In the genomic region with DNA sequence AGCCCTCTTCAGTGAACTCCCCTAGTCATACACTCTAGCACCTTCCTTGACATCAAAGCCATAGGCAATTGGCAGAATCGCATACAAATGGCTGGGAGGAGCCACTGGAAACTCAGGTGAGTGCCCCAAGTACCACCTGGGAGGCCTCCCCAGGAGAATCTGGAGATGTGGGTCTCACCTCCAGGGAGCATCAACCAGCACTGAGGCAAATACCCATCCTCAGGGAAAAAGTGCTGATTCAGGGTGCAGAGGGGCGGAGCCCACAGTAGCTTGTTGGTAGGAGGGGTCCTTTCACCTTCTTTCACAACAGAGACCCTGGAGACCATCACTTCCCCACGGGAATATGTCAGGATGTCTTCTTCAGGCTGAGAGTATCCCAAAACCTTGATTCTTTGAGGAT, we compare ENCODE assay signal across 32 mouse cellular contexts. TPM values are rescaled to one million over a fixed set of nuclear protein-coding genes. Genes with fewer than 3 reads are reported as not detected.
"Had no signal": no experiment of that assay in that cellular context is flagged by ENCODE, and none has a peak within 500 bp of the region (broad histone marks: within the 10 kb centered on the region; RNA-seq: fewer than 3 reads in every experiment).

No protein-coding gene starts in this region.

- H3K4me3 ChIP-seq: limb, embryonic 10.5 days; limb, embryonic 12.5 days; limb, embryonic 13.5 days; limb, embryonic 15.5 days; liver, embryonic 12.5 days; liver, embryonic 13.5 days; liver, embryonic 15.5 days; lung, embryonic 15.5 days; megakaryocyte, embryonic 14.5 days; midbrain, embryonic 10.5 days; midbrain, embryonic 12.5 days; midbrain, embryonic 13.5 days; midbrain, embryonic 15.5 days; myocyte; neural tube, embryonic 12.5 days had no signal

- H3K36me3 ChIP-seq: limb, embryonic 10.5 days; limb, embryonic 12.5 days; limb, embryonic 13.5 days; limb, embryonic 15.5 days; liver, embryonic 13.5 days; liver, embryonic 15.5 days; lung, embryonic 15.5 days; midbrain, embryonic 10.5 days; midbrain, embryonic 12.5 days; midbrain, embryonic 13.5 days; midbrain, embryonic 15.5 days; neural tube, embryonic 12.5 days had no signal

- H3K4me1 ChIP-seq: limb, embryonic 12.5 days; liver, embryonic 12.5 days; liver, embryonic 13.5 days; liver, embryonic 15.5 days; midbrain, embryonic 10.5 days; midbrain, embryonic 12.5 days; midbrain, embryonic 13.5 days; midbrain, embryonic 15.5 days had no signal

- H3K27ac ChIP-seq: limb, embryonic 10.5 days; limb, embryonic 12.5 days; limb, embryonic 13.5 days; limb, embryonic 15.5 days; liver, embryonic 12.5 days; liver, embryonic 13.5 days; liver, embryonic 14.5 days; liver, embryonic 15.5 days; lung, embryonic 15.5 days; macrophage; midbrain, embryonic 10.5 days; midbrain, embryonic 12.5 days; midbrain, embryonic 13.5 days; midbrain, embryonic 15.5 days; neural tube, embryonic 12.5 days had no signal

- H3K9ac ChIP-seq: limb, embryonic 12.5 days; limb, embryonic 13.5 days; limb, embryonic 15.5 days; liver, embryonic 12.5 days; liver, embryonic 13.5 days; liver, embryonic 14.5 days; liver, embryonic 15.5 days; liver, postnatal 0 days; lung, embryonic 14.5 days; lung, embryonic 15.5 days; midbrain, embryonic 12.5 days; midbrain, embryonic 13.5 days; midbrain, embryonic 15.5 days; neural tube, embryonic 12.5 days had no signal

- H3K27me3 ChIP-seq: limb, embryonic 13.5 days; limb, embryonic 15.5 days; liver, embryonic 12.5 days; liver, embryonic 13.5 days; liver, embryonic 15.5 days; lung, embryonic 15.5 days; midbrain, embryonic 12.5 days; midbrain, embryonic 13.5 days; midbrain, embryonic 15.5 days; neural tube, embryonic 12.5 days had no signal

- DNase-seq: left cerebral cortex, postnatal 4 days; liver; liver, embryonic 13.5 days; liver, postnatal 0 days; lung, adult 18-20 months; lung, adult 2 months; lung, embryonic 14.5 days; lung, postnatal 10 days; lung, postnatal 14 days; lung, postnatal 36 days; lung, postnatal 4 days; midbrain, embryonic 14.5 days had no signal

RNA-seq across cellular contexts. Expression of a gene that starts 53.4 kb away (rescaled TPM):
- total RNA-seq: megakaryocyte progenitor cell, adult 5-6 weeks; megakaryocyte, adult 5-6 weeks; megakaryocyte-erythroid progenitor cell, adult 5-6 weeks; monocyte, adult 5-6 weeks had no signal
- polyA plus RNA-seq: macrophage had no signal
